Mouse (Mus musculus) liver, embryonic 16.5 days (tissue): ENCODE measurements around the gene Ikbke. TPM values are rescaled to one million over a fixed set of nuclear protein-coding genes. Genes with fewer than 3 reads are reported as not detected.
A peak's percentile ranks its signal among the peaks of the same experiment; 100 is the strongest.

Experiments
- ATAC-seq: fragments of 200-750 bp; cut with Nextera tagmentation; 2 replicates; pipeline ENCODE4 v1.8.0; 2017; ENCODE audit warnings: low read depth, mild to moderate bottlenecking, moderate number of reproducible peaks, moderate library complexity
- H3K27ac ChIP-seq: fragments of 300-500 bp; sonication (generic); 2 replicates; pipeline ENCODE4 v1.5.1; 2014; ENCODE audit warnings: mild to moderate bottlenecking, low read length
- H3K27me3 ChIP-seq: fragments of 300-500 bp; sonication (generic); 2 replicates; pipeline ENCODE4 v1.6.1; 2014; ENCODE audit warnings: low read depth, low read length, mixed read lengths; ENCODE audit not compliant: control insufficient read depth, insufficient read depth
- H3K36me3 ChIP-seq: fragments of 300-500 bp; sonication (generic); 2 replicates; pipeline ENCODE4 v1.6.1; 2014; ENCODE audit warnings: mild to moderate bottlenecking; ENCODE audit not compliant: control insufficient read depth, insufficient read depth
- H3K4me1 ChIP-seq: fragments of 300-500 bp; sonication (generic); 2 replicates; pipeline ENCODE4 v1.6.1; 2014; ENCODE audit warnings: low read depth, low read length, mixed read lengths; ENCODE audit not compliant: control insufficient read depth
- H3K4me2 ChIP-seq: fragments of 300-500 bp; sonication (generic); 2 replicates; pipeline ENCODE4 v1.6.1; 2014; ENCODE audit warnings: low read depth, low read length, mixed read lengths
- H3K4me3 ChIP-seq: fragments of 300-500 bp; sonication (generic); 2 replicates; pipeline ENCODE4 v1.5.1; 2014; ENCODE audit warnings: low read depth, mild to moderate bottlenecking, low read length
- H3K9ac ChIP-seq: fragments of 300-500 bp; sonication (generic); 2 replicates; pipeline ENCODE4 v1.6.1; 2014; ENCODE audit warnings: low read depth, low read length
- H3K9me3 ChIP-seq: fragments of 300-500 bp; sonication (generic); replicated peaks from 2 replicates; pipeline ENCODE4 v1.6.1; 2016; ENCODE audit warnings: low read length; ENCODE audit not compliant: control insufficient read depth
- WGBS: fragments of 180-500 bp; shearing (Covaris S2); extraction: QIAGEN DNeasy Blood & Tissue Kit; methylation state at CpG from one replicate; pipeline ENCODE4 v1.1.7; 2014; ENCODE audit not compliant: insufficient replicate concordance; 5-methylcytosine and 5-hydroxymethylcytosine counted together
- polyA plus RNA-seq: library from polyadenylated mRNA; unstranded; fragments of >200 nt; fragmentation: Nextera tagmentation; extraction: Ambion mirVana; gene quantifications from 2 replicates; pipeline ENCODE4 v1.2.1, GENCODE M21; 2015

The Ikbke gene
- polyA plus RNA-seq, 1 experiment from 2014 or later: 10.2 TPM

- WGBS: 70% methylated on average over 6 of the region's 6 CpGs
- H3K9me3 ChIP-seq: no peaks in the 10 kb centered on the region
- H3K4me3 ChIP-seq: no peak overlapping the region
- H3K27me3 ChIP-seq: no peaks in the 10 kb centered on the region
- no peak overlapping the region for H3K4me2 ChIP-seq
- no peak overlapping the region for H3K27ac ChIP-seq
- no peaks in the 10 kb centered on the region; the same call in 1 of the 2 replicates for H3K36me3 ChIP-seq
- H3K4me1 ChIP-seq: peaks cover 8% of the 10 kb centered on the region; the same call in 1 of the 2 replicates
- no peak overlapping the region for H3K9ac ChIP-seq
- ATAC-seq: no peak
These were observed 9.5 kb upstream of the Ikbke start for GRCm38 (mm10) chr1:131288938-131289337.

DNA sequence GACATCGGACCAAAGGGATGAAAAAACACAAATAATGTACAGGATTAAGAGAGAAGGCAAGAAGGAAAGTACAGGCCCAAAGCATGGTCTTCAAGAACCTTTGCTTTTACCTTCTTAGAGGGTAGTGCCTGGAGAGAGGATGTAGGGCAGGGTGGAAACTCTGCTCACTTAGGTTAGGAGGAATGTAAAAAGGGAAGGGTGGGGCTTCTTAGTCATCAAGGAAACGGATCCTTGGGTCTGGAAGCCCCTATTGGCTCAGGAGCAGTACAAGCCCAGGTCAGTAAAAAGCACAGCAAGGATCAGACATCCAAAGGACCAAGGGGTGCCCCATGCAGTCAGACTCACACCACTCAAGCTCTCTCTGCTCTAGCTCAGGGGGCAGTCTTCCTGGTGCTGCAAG is 7.9 kb upstream of the Ikbke start:
- Histone ChIP-seq H3K36me3 (no peaks in the 10 kb centered on the region; the same call in 1 of the 2 replicates), H3K27me3 (no peaks in the 10 kb centered on the region), H3K9me3 (no peaks in the 10 kb centered on the region), H3K4me3 (no peak overlapping the region), H3K4me2 (no peak overlapping the region), H3K4me1 (peaks cover 8% of the 10 kb centered on the region; the same call in 1 of the 2 replicates), H3K27ac (no peak overlapping the region), H3K9ac (no peak overlapping the region)
- WGBS: 59% methylated on average over 2 of the region's 2 CpGs
- no peak for ATAC-seq

DNA sequence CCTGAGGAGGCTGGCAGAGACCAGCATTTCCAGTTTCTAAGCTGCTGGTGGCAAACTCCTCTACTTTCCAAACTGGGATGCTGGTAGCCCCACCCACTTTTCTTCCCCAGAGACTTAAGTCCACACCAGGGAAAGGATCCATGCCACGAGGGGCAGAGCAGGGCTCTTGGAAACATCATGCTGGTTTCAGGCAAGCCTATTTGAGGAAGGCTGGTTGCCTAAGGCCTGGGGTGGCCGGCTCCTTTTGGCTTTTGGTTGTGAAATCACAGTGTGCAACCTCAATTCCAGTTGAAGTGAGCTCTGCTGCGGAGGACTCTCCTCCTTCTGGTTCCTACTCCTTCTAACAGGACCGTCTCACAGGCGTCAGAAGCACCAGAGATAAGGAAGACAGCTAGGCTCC is 7.4 kb upstream of the Ikbke start:
- Histone ChIP-seq H3K27me3 (no peaks in the 10 kb centered on the region), H3K4me2 (no peak overlapping the region; the same call in 1 of the 2 replicates), H3K4me3 (no peak overlapping the region), H3K9me3 (no peaks in the 10 kb centered on the region), H3K4me1 (peaks cover 8% of the 10 kb centered on the region; the same call in 1 of the 2 replicates), H3K27ac (no peak overlapping the region), H3K9ac (no peak overlapping the region), H3K36me3 (no peaks in the 10 kb centered on the region; the same call in 1 of the 2 replicates)
- WGBS: 42% methylated on average over 5 of the region's 5 CpGs
- peak; percentile 35; the same call in 1 of the 2 replicates for ATAC-seq

- Histone ChIP-seq H3K27me3 (no peaks in the 10 kb centered on the region), H3K4me2 (no peak overlapping the region), H3K4me3 (no peak overlapping the region), H3K9ac (no peak overlapping the region), H3K27ac (no peak overlapping the region), H3K4me1 (peaks cover 16% of the 10 kb centered on the region), H3K9me3 (no peaks in the 10 kb centered on the region), H3K36me3 (no peaks in the 10 kb centered on the region)
- ATAC-seq: no peak
- WGBS: 51% methylated on average over 4 of the region's 4 CpGs
These were observed 5.2 kb upstream of the Ikbke start for GRCm38 (mm10) chr1:131284616-131285015.

DNA sequence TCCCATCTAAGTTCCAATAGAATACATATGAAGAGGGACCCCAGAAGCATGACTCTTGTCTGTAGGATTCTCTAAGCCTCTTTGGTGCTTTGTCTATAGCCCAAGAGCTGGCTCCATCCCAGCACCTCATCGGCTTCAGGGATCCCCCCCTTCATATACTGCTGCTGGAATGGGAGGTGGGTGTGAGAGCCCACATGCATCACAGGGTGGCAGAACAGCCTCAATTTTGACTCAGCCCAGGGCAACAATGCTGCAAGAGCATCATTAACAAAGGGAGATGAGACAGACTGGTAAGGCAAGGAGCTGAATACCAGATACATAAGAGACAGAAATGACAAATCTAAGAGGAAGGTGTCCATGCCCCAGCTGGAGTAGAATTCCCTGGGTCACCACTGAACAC is 4.8 kb upstream of the Ikbke start:
- no peak overlapping the region for H3K4me2 ChIP-seq
- H3K4me3 ChIP-seq: no peak overlapping the region
- no peaks in the 10 kb centered on the region for H3K27me3 ChIP-seq
- H3K27ac ChIP-seq: no peak overlapping the region
- H3K9me3 ChIP-seq: no peaks in the 10 kb centered on the region
- 62% methylated on average over 1 of the region's 1 CpGs for WGBS
- no peak overlapping the region for H3K9ac ChIP-seq
- ATAC-seq: no peak
- H3K4me1 ChIP-seq: peaks cover 17% of the 10 kb centered on the region
- no peaks in the 10 kb centered on the region for H3K36me3 ChIP-seq

DNA sequence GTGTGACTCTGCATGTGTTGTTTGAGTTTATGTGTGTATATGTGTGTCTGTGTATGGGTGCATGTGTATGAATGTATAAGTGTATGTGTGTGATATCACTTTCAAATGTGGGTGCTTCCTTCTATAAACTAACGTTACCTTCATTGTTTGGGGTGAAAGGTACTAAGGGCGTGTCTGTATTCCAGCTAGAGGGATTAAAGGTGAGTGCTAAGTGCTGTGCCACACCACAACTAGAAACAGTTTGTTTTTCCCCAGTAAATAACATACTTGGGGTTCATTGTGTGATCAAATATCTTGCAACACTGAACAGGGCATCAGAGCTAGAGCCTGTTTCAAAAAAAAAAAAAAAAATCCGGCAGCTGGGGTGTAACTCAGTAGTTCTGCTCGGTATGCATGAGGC is 2.3 kb upstream of the Ikbke start:
- no peak for ATAC-seq
- Histone ChIP-seq H3K27ac (no peak overlapping the region), H3K4me3 (no peak overlapping the region), H3K9me3 (no peaks in the 10 kb centered on the region), H3K4me1 (peaks cover 16% of the 10 kb centered on the region), H3K9ac (no peak overlapping the region), H3K4me2 (no peak overlapping the region), H3K27me3 (no peaks in the 10 kb centered on the region), H3K36me3 (no peaks in the 10 kb centered on the region)
- 51% methylated on average over 4 of the region's 4 CpGs for WGBS

DNA sequence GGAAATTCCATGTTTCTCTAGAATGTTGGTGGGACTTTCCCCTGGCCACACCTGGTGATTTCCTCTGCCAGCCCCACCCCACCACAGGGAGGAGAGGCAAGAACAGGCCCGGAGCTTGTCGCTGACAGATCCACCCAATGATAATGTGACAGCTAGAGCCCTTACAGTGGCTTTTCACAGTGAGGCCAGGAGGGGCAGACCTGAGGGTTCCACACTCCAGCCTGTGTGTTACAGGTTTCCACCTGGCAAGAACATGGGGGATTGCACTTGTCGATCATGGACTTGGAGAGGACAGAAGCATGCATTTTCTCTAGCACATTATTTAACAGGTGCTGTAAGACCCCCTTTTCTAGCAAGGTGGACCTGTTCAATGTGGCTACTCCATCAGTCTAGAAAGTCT is 874 bp upstream of the Ikbke start:
- Histone ChIP-seq H3K36me3 (no peaks in the 10 kb centered on the region), H3K27me3 (no peaks in the 10 kb centered on the region), H3K4me1 (peaks cover 13% of the 10 kb centered on the region), H3K4me2 (no peak overlapping the region), H3K27ac (no peak overlapping the region), H3K9me3 (no peaks in the 10 kb centered on the region), H3K9ac (no peak overlapping the region), H3K4me3 (no peak overlapping the region)
- WGBS: 34% methylated on average over 3 of the region's 3 CpGs
- ATAC-seq: no peak

GRCm38 (mm10) chr1:131278606-131279455 is 575 bp downstream of the Ikbke start:
- Histone ChIP-seq H3K27ac (peak overlapping the region; percentile 17; the same call in 1 of the 2 replicates), H3K9me3 (no peaks in the 10 kb centered on the region), H3K36me3 (no peaks in the 10 kb centered on the region), H3K4me3 (peak overlapping the region; percentile 46), H3K9ac (peak overlapping the region; percentile 16; the same call in 1 of the 2 replicates), H3K4me2 (peak overlapping the region; percentile 39), H3K4me1 (peaks cover 13% of the 10 kb centered on the region), H3K27me3 (no peaks in the 10 kb centered on the region)
- ATAC-seq: no peak
- WGBS: 28% methylated on average over 8 of the region's 8 CpGs

- Histone ChIP-seq H3K36me3 (no peaks in the 10 kb centered on the region), H3K27ac (peak overlapping the region; percentile 78), H3K4me2 (peak overlapping the region; percentile 55), H3K9ac (peak overlapping the region; percentile 34), H3K4me1 (peaks cover 13% of the 10 kb centered on the region), H3K4me3 (peak overlapping the region; percentile 50), H3K27me3 (no peaks in the 10 kb centered on the region), H3K9me3 (no peaks in the 10 kb centered on the region)
- ATAC-seq: peak; percentile 75
These were observed 2.6 kb downstream of the Ikbke start for GRCm38 (mm10) chr1:131276831-131277230.
